14 mouse cellular contexts compared by ENCODE assay signal in the genomic region with DNA sequence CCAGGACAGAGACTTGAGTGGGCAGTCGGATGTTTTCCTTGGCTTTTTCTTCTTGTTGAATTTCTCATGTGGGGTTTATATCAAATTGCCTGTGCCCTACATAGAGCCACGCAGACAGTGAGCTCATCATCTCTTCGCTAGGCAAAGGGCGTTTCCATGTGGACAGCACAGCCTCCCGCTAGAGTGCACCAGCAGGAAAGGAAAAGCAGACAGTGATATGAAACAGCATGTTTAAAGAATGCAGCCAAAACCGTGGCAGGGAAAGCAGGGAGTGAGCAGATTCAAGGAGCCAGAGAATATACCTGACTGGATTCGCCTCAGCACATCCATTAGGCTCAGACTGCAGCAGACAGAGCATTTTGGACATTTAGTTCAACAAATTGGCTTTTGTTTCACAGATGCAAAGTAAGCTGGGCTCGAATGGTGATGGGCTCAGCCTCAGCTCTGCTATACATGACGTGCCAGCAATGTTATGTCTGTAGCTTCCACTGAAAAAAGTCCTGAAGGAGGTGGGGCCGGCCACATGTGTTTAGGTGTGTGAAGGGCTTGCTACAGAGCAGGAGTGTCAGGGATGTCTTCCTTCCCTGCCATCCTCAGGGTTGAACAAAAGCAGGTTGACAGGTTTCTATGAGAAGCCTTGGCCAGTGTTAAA. TPM values are rescaled to one million over a fixed set of nuclear protein-coding genes. Genes with fewer than 3 reads are reported as not detected.
DNase-seq lines count a peak whose midpoint lies in the region; ATAC-seq and TF ChIP-seq lines count a peak whose summit lies in the region.
"Had no signal": no experiment of that assay in that cellular context is flagged by ENCODE, and none has a peak within 500 bp of the region (broad histone marks: within the 10 kb centered on the region; RNA-seq: fewer than 3 reads in every experiment).

No protein-coding gene starts in this region.

- no peak overlapping the region for H3K4me2 ChIP-seq in neural tube, embryonic 11.5 days (ENCODE audit: low read depth)
- no peak overlapping the region for H3K4me2 ChIP-seq in liver, postnatal 0 days (ENCODE audit: low read depth, low read length)
- H3K4me2 ChIP-seq: heart, embryonic 15.5 days; neural tube, embryonic 12.5 days had no signal

- DNase-seq in cerebellum, postnatal 10 days: peak; percentile 64
- DNase-seq in cerebellum, adult 11-12 months: no peak
- peak; percentile 0 for DNase-seq in neural tube, embryonic 11.5 days (ENCODE audit: low spot score)
- no peak for DNase-seq in neural tube, embryonic 10.5 days (ENCODE audit: extremely low spot score, low spot score)
- peak; percentile 38 to 58 for DNase-seq in left cerebral cortex, postnatal 36 days (ENCODE audit: low spot score in 2 of 2)
- DNase-seq in liver, postnatal 0 days: no peak
- no peak for DNase-seq in gastrocnemius, postnatal 10 days
- no peak for DNase-seq in heart, postnatal 25 days (ENCODE audit: low spot score)
- DNase-seq: adrenal gland, postnatal 10 days; embryo, embryonic 11 days; liver; lung, postnatal 14 days had no signal

- no peak for TF ChIP-seq CTCF in liver, postnatal 0 days (IDR thresholded peaks at IDR 0.05; ENCODE audit: low read depth)

- WGBS in neural tube, embryonic 11.5 days: 83% methylated on average over 10 of the region's 10 CpGs
- WGBS in liver, postnatal 0 days (ENCODE audit: insufficient replicate concordance): 61% methylated on average over 10 of the region's 10 CpGs

- no peaks in the 10 kb centered on the region for H3K27me3 ChIP-seq in neural tube, embryonic 11.5 days (ENCODE audit: control insufficient read depth, insufficient read depth, low read length)
- 0 out of 2 replicates have a peak, but pooled peaks cover under 1% of the 10 kb centered on the region for H3K27me3 ChIP-seq in liver, postnatal 0 days (ENCODE audit: insufficient read depth, low read length)

- H3K4me1 ChIP-seq in neural tube, embryonic 11.5 days (ENCODE audit: control insufficient read depth, insufficient read depth, low read length): no peaks in the 10 kb centered on the region
- H3K4me1 ChIP-seq in liver, postnatal 0 days (ENCODE audit: insufficient read depth): no peaks in the 10 kb centered on the region

- H3K4me3 ChIP-seq in neural tube, embryonic 11.5 days (ENCODE audit: low read depth, low read length): no peak overlapping the region
- no peak overlapping the region for H3K4me3 ChIP-seq in liver, postnatal 0 days (ENCODE audit: low read depth, low read length)
- H3K4me3 ChIP-seq: heart, embryonic 15.5 days; neural tube, embryonic 12.5 days had no signal

- no peak overlapping the region for H3K27ac ChIP-seq in neural tube, embryonic 11.5 days (ENCODE audit: low read depth, low read length)
- H3K27ac ChIP-seq in liver, postnatal 0 days (ENCODE audit: low read depth): no peak overlapping the region
- H3K27ac ChIP-seq: heart, embryonic 15.5 days; neural tube, embryonic 12.5 days had no signal

- TF ChIP-seq EP300 in liver, postnatal 0 days (IDR thresholded peaks at IDR 0.05; ENCODE audit: low read depth): no peak

- H3K36me3 ChIP-seq in neural tube, embryonic 11.5 days (ENCODE audit: control insufficient read depth, insufficient read depth, low read length): no peaks in the 10 kb centered on the region
- H3K36me3 ChIP-seq in liver, postnatal 0 days (replicated peaks; ENCODE audit: insufficient read depth, low read length): no peaks in the 10 kb centered on the region
- H3K36me3 ChIP-seq: heart, embryonic 15.5 days; neural tube, embryonic 12.5 days had no signal

- H3K9me3 ChIP-seq in neural tube, embryonic 11.5 days (ENCODE audit: control insufficient read depth, low read length): no peaks in the 10 kb centered on the region
- H3K9me3 ChIP-seq in liver, postnatal 0 days (ENCODE audit: low read length): peaks cover 3% of the 10 kb centered on the region; the same call in 1 of the 2 replicates
- H3K9me3 ChIP-seq: heart, embryonic 15.5 days had no signal

- intact Hi-C loops in left cerebral cortex, postnatal 36 days (cut with DNase I): no loop called here
- intact Hi-C loops in heart, postnatal 25 days (cut with DNase I): no loop called here

- no peak overlapping the region for H3K9ac ChIP-seq in neural tube, embryonic 11.5 days (ENCODE audit: low read length)
- no peak overlapping the region for H3K9ac ChIP-seq in liver, postnatal 0 days (replicated peaks)
- H3K9ac ChIP-seq: heart, embryonic 15.5 days; neural tube, embryonic 12.5 days had no signal

- ATAC-seq in neural tube, embryonic 11.5 days (ENCODE audit: insufficient read depth, low FRiP score, low TSS enrichment): no peak
- ATAC-seq in liver, postnatal 0 days: no peak

RNA-seq across cellular contexts. Expression of a gene that starts 21.8 kb away (rescaled TPM):
- polyA plus RNA-seq in neural tube, embryonic 11.5 days (2014; fragmentation: Nextera tagmentation; extraction: Ambion mirVana): 8.7 and 8.9 TPM in 2 replicates
- total RNA-seq in left cerebral cortex, postnatal 36 days (2021): 100 to 1,000 TPM; 123 to 148 TPM
- polyA plus RNA-seq in liver, postnatal 0 days (2015; fragmentation: Nextera tagmentation; extraction: Ambion mirVana): 1.7 and 1.9 TPM in 2 replicates
- 10 to 100 TPM; 25.4 to 30.2 TPM for total RNA-seq in gastrocnemius, postnatal 10 days (2021)
- 100 to 1,000 TPM in 1 of 2 experiments, 10 to 100 TPM in 1; 79.0 to 107 TPM for total RNA-seq in heart, postnatal 25 days (2021)

Comparison
In these comparisons a context has a peak if more than half of its experiments do, and no peak if none do; other contexts are left out.
1. DNase-seq: peak in cerebellum, postnatal 10 days (2 of 2), neural tube, embryonic 11.5 days (single experiment) and left cerebral cortex, postnatal 36 days (2 of 2); none in cerebellum, adult 11-12 months (single experiment), neural tube, embryonic 10.5 days (single experiment), liver, postnatal 0 days (single experiment), gastrocnemius, postnatal 10 days (single experiment) and heart, postnatal 25 days (single experiment).